Mouse (Mus musculus) embryonic fibroblast, embryonic 13.5 days (primary cell): ENCODE results near the gene Tap2.

Experiments used
- CTCF ChIP-seq: IDR thresholded peaks from 2 replicates; pipeline ENCODE4 v1.5.1; 2011; ENCODE audit warnings: mild to moderate bottlenecking, control low read depth, low read length, moderate library complexity, borderline replicate concordance; ENCODE audit not compliant: insufficient read depth
- POLR2A ChIP-seq: IDR thresholded peaks from 2 replicates; pipeline ENCODE4 v1.6.1; 2011; ENCODE audit warnings: low read depth, mild to moderate bottlenecking, control low read depth, low read length, moderate library complexity

GRCm38 (mm10) chr17:34240366-34240765 lies 37.0 kb downstream of the Tap2 start:
- no peak for TF ChIP-seq POLR2A
- TF ChIP-seq CTCF, result no peak
